Mouse (Mus musculus) limb, embryonic 12.5 days (tissue): Measurements from ENCODE around the gene Zfpl1. TPM values are rescaled to one million over a fixed set of nuclear protein-coding genes. Genes with fewer than 3 reads are reported as not detected.
A peak's percentile ranks its signal among the peaks of the same experiment; 100 is the strongest.
"Not testable (repeated sequence)": the region's sequence is repeated elsewhere in the genome, so short reads cannot be mapped to it uniquely, and the experiment has no call there.

Source experiments
- ATAC-seq: fragments of 200-750 bp; cut with Nextera tagmentation; 2 replicates; pipeline ENCODE4 v1.8.0; 2017; ENCODE audit warnings: low read depth, moderate TSS enrichment; ENCODE audit not compliant: insufficient number of reproducible peaks, insufficient read depth, low FRiP score, low TSS enrichment
- H3K27ac ChIP-seq: fragments of 300-500 bp; sonication (generic); 2 replicates; pipeline ENCODE4 v1.5.1; 2016; ENCODE audit warnings: mild to moderate bottlenecking, moderate library complexity
- H3K27me3 ChIP-seq: fragments of 300-500 bp; sonication (generic); 2 replicates; pipeline ENCODE4 v1.6.1; 2016; ENCODE audit warnings: mild to moderate bottlenecking, moderate library complexity
- H3K36me3 ChIP-seq: fragments of 300-500 bp; sonication (generic); 2 replicates; pipeline ENCODE4 v1.6.1; 2016; ENCODE audit warnings: mild to moderate bottlenecking, moderate library complexity
- H3K4me1 ChIP-seq: fragments of 300-500 bp; sonication (generic); replicated peaks from 2 replicates; pipeline ENCODE4 v1.6.1; 2016
- H3K4me2 ChIP-seq: fragments of 300-500 bp; sonication (generic); 2 replicates; pipeline ENCODE4 v1.6.1; 2016; ENCODE audit warnings: mild to moderate bottlenecking, moderate library complexity
- H3K4me3 ChIP-seq: fragments of 300-500 bp; sonication (generic); replicated peaks from 2 replicates; pipeline ENCODE4 v1.5.1; 2016; ENCODE audit warnings: mild to moderate bottlenecking
- H3K9ac ChIP-seq: fragments of 300-500 bp; sonication (generic); replicated peaks from 2 replicates; pipeline ENCODE4 v1.6.1; 2016; ENCODE audit warnings: mild to moderate bottlenecking, moderate library complexity
- H3K9me3 ChIP-seq: fragments of 300-500 bp; sonication (generic); 2 replicates; pipeline ENCODE4 v1.6.1; 2016; ENCODE audit warnings: mild to moderate bottlenecking, moderate library complexity
- WGBS: fragments of 180-500 bp; shearing (Covaris S2); methylation state at CpG from one replicate; pipeline ENCODE4 v1.1.7; 2016; 5-methylcytosine and 5-hydroxymethylcytosine counted together
- polyA plus RNA-seq: library from polyadenylated mRNA; unstranded; fragments of >200 nt; fragmentation: Nextera tagmentation; extraction: Ambion mirVana; gene quantifications from 2 replicates; pipeline ENCODE4 v1.2.1, GENCODE M21; 2016

The Zfpl1 gene
- polyA plus RNA-seq: 71.5 and 75.6 TPM in 2 replicates

DNA sequence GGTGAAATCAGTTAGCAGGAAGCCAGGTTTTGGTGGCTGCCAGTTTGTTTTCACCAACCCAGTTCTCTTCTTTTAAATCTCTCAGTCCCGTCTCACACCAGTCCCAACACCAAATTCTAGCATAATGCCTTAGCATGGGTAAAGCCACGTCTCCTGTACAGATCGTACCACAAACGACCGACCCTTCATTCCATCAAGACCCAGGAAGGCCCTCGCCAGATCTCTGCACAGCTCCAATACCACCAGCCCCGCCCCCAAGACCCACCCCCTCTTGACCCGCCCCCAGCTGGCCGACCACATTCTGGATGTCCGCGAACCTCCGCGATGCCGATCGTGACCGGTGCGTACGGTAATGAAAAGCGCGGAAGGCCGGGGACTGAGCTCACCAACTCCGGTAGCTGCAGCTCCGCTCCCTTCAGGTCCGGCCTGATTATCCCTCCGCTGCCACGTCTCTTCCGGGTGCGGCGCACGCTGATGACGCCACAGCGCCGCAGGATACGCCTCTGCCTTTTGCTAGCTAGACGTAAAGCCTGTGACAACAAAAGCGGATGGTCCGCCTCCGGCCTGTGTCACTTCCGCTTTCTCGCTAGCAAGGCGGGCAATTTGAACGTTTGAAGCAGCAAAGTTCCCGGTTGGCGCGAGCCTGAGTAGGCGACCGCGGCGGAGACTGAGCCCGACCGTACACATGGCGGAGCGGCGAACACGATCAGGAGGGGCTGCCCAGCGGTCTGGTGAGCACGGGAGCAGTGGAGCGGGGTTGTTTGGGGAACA, at the start of gene Zfpl1, which contains the start of gene Cdca5:
Gene Zfpl1, minus strand, starts transcription at position 479 of the 771 bp plus-strand sequence.
Gene Cdca5, plus strand, starts transcription at position 506 of the 771 bp plus-strand sequence.
- Histone ChIP-seq H3K4me3 (peak within 1 kb of the TSS; percentile 81), H3K27me3 (no peaks in the 10 kb centered on the region), H3K9me3 (no peaks in the 10 kb centered on the region), H3K4me2 (peak within 1 kb of the TSS; percentile 96), H3K4me1 (peaks cover 17% of the 10 kb centered on the region), H3K9ac (peak within 1 kb of the TSS; percentile 70), H3K27ac (peak within 1 kb of the TSS; percentile 56), H3K36me3 (peaks cover 67% of the 10 kb centered on the region)
- ATAC-seq: peak; percentile 89
- WGBS: under 1% methylated on average over 58 of the region's 58 CpGs

DNA sequence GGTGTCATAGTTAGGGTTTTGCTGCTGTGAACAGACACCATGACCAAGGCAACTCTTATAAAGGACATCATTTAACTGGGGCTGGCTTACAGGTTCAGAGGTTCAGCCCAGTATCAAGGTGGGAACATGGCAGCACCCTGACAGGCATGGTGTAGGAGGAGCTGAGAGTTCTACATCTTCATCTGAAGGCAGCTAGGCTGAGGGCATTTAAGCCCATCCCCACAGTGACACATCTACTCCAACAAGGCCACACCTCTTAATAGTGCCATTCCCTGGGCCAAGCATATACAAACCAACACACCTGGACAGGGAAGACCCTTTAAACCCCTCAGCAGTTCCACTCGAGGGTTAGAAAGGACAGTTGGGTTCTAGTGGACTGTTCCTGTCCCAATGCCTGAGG, 48.4 kb upstream of the Zfpl1 start:
- 51% methylated on average over 1 of the region's 1 CpGs for WGBS
- H3K36me3 ChIP-seq: peaks cover 40% of the 10 kb centered on the region
- H3K4me3 ChIP-seq, ATAC-seq, H3K4me1 ChIP-seq, H3K9me3 ChIP-seq, H3K4me2 ChIP-seq, H3K27me3 ChIP-seq, H3K27ac ChIP-seq, H3K9ac ChIP-seq: not testable (repeated sequence)

GRCm38 (mm10) chr19:6132171-6132827, 47.5 kb upstream of the Zfpl1 start:
- no peak overlapping the region for H3K9ac ChIP-seq
- H3K4me1 ChIP-seq: 0 out of 2 replicates have a peak, but pooled peaks cover 2% of the 10 kb centered on the region
- peaks cover 34% of the 10 kb centered on the region for H3K36me3 ChIP-seq
- H3K4me2 ChIP-seq: no peak overlapping the region
- 79% methylated on average over 7 of the region's 7 CpGs for WGBS
- H3K27me3 ChIP-seq: no peaks in the 10 kb centered on the region
- no peaks in the 10 kb centered on the region for H3K9me3 ChIP-seq
- no peak for ATAC-seq
- no peak overlapping the region for H3K4me3 ChIP-seq
- H3K27ac ChIP-seq: peak overlapping the region; percentile 0; the same call in 1 of the 2 replicates

DNA sequence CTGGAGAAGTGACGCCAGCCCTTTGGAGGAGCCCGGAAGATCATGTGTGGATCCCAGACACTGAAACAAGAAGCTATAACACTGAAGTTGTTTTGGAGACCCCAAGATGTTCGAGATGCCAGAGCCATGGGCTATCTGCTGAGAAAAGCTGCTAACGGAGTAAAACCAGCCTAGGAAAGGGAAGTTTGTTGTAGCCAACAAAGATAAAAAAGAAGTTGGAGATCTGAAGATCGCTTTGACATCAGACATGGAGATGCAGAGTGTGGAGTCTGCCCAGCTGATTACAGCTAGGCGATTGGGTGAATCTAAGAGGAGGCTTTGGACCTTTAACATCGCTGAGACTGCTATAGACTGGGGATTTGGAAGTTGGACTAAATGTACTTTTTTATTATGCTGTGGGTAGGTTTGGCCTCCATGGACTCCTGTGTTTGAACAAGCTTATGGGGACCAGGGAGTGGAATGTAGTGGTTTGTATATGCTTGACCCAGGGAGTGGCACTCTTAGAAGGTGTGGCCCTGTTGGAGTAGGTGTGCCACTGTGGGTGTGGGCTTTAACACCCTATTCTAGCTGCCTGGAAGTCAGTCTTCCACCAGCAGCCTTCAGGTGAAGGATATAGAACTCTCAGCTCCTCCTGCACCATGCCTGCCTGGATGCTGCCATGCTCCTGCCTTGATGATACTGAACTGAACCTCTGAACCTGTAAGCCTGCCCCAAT, 45.8 kb upstream of the Zfpl1 start:
- not testable (repeated sequence) for H3K4me3 ChIP-seq, H3K9me3 ChIP-seq, H3K4me2 ChIP-seq, H3K4me1 ChIP-seq, H3K27me3 ChIP-seq, H3K27ac ChIP-seq, ATAC-seq, H3K9ac ChIP-seq
- peaks cover 18% of the 10 kb centered on the region for H3K36me3 ChIP-seq
- WGBS: 81% methylated on average over 7 of the region's 7 CpGs

DNA sequence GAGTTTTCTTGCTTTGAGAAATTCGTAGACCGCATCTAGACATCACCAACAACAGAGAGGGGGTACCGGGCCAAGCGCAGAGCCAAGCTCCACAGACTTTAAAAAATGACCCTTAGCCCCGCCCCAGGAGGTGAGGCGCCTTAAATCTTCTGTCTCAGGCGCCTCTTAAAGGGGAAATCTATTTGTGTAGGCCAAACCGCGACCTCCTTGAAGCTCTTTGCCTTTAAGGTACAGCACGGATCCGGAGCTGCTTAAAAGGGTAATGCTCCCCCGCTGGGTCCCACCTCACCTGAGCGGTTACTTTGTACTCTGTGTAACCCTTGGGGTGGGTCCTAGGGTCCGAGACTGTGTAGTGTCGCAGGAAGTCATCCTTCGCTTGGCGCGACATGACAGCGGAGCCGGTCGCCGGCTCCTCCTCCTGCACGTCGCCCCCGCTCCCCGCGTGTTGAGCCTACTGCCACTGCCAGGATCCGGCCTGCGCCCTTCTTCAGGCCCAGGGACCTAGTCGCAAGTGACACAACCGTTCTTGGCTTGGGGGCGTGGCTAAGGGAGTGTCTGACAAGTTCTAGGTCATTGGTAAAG, 43.1 kb upstream of the Zfpl1 start, which contains the start of gene Snx15:
Gene Snx15, minus strand, starts transcription at position 545 of the 582 bp plus-strand sequence.
- H3K4me1 ChIP-seq: 0 out of 2 replicates have a peak, but pooled peaks cover 2% of the 10 kb centered on the region
- H3K9me3 ChIP-seq: no peaks in the 10 kb centered on the region
- under 1% methylated on average over 32 of the region's 32 CpGs for WGBS
- peak; percentile 94 for ATAC-seq
- peak within 1 kb of the TSS; percentile 60 for H3K4me2 ChIP-seq
- H3K27ac ChIP-seq: peak within 1 kb of the TSS; percentile 89
- no peaks in the 10 kb centered on the region for H3K27me3 ChIP-seq
- peak within 1 kb of the TSS; percentile 55 for H3K4me3 ChIP-seq
- peaks cover 5% of the 10 kb centered on the region; the same call in 1 of the 2 replicates for H3K36me3 ChIP-seq
- H3K9ac ChIP-seq: peak within 1 kb of the TSS; percentile 74

- 73% methylated on average over 10 of the region's 10 CpGs for WGBS
- Histone ChIP-seq H3K4me3 (peak overlapping the region; percentile 55), H3K9ac (no peak overlapping the region; the same call in 1 of the 2 replicates), H3K4me1 (peaks cover 5% of the 10 kb centered on the region; the same call in 1 of the 2 replicates), H3K4me2 (peak overlapping the region; percentile 60), H3K36me3 (peaks cover 5% of the 10 kb centered on the region; the same call in 1 of the 2 replicates), H3K9me3 (no peaks in the 10 kb centered on the region), H3K27me3 (no peaks in the 10 kb centered on the region), H3K27ac (peak overlapping the region; percentile 89)
- no peak for ATAC-seq
Measured at GRCm38 (mm10) chr19:6126789-6127580, 42.2 kb upstream of the Zfpl1 start.

- H3K4me2 ChIP-seq: no peak overlapping the region
- no peak overlapping the region for H3K4me3 ChIP-seq
- H3K4me1 ChIP-seq: peaks cover 10% of the 10 kb centered on the region; the same call in 1 of the 2 replicates
- no peak for ATAC-seq
- no peak overlapping the region for H3K9ac ChIP-seq
- 22% methylated on average over 4 of the region's 4 CpGs for WGBS
- H3K27ac ChIP-seq: no peak overlapping the region
- H3K9me3 ChIP-seq: no peaks in the 10 kb centered on the region
- H3K27me3 ChIP-seq: no peaks in the 10 kb centered on the region
- peaks cover 10% of the 10 kb centered on the region; the same call in 1 of the 2 replicates for H3K36me3 ChIP-seq
Measured at GRCm38 (mm10) chr19:6126289-6126688, 41.5 kb upstream of the Zfpl1 start.

- H3K4me3 ChIP-seq: no peak overlapping the region
- no peak overlapping the region for H3K27ac ChIP-seq
- no peak overlapping the region for H3K9ac ChIP-seq
- ATAC-seq: no peak
- H3K4me2 ChIP-seq: no peak overlapping the region
- peaks cover 10% of the 10 kb centered on the region; the same call in 1 of the 2 replicates for H3K4me1 ChIP-seq
- H3K9me3 ChIP-seq: no peaks in the 10 kb centered on the region
- peaks cover 21% of the 10 kb centered on the region; the same call in 1 of the 2 replicates for H3K36me3 ChIP-seq
- WGBS: 83% methylated on average over 2 of the region's 2 CpGs
- H3K27me3 ChIP-seq: no peaks in the 10 kb centered on the region
Measured at GRCm38 (mm10) chr19:6124898-6125297, 40.1 kb upstream of the Zfpl1 start.

- Histone ChIP-seq H3K27ac (no peak overlapping the region), H3K27me3 (no peaks in the 10 kb centered on the region), H3K4me3 (no peak overlapping the region), H3K4me1 (peaks cover 18% of the 10 kb centered on the region), H3K9me3 (no peaks in the 10 kb centered on the region), H3K4me2 (no peak overlapping the region), H3K9ac (no peak overlapping the region), H3K36me3 (peaks cover 21% of the 10 kb centered on the region; the same call in 1 of the 2 replicates)
- ATAC-seq: no peak
- 65% methylated on average over 8 of the region's 8 CpGs for WGBS
Measured at GRCm38 (mm10) chr19:6123330-6123729, 38.6 kb upstream of the Zfpl1 start.

- no peak overlapping the region for H3K4me2 ChIP-seq
- H3K4me3 ChIP-seq: no peak overlapping the region
- no peaks in the 10 kb centered on the region for H3K9me3 ChIP-seq
- no peak for ATAC-seq
- peaks cover 25% of the 10 kb centered on the region for H3K4me1 ChIP-seq
- peaks cover 21% of the 10 kb centered on the region; the same call in 1 of the 2 replicates for H3K36me3 ChIP-seq
- H3K27me3 ChIP-seq: no peaks in the 10 kb centered on the region
- peak overlapping the region; percentile 42; the same call in 1 of the 2 replicates for H3K9ac ChIP-seq
- H3K27ac ChIP-seq: no peak overlapping the region
- WGBS: 21% methylated on average over 19 of the region's 19 CpGs
Measured at GRCm38 (mm10) chr19:6121761-6122160, 37.0 kb upstream of the Zfpl1 start.
